Mouse (Mus musculus) E14TG2a.4 (cell line): ENCODE results near the gene Mapk8ip3.

Source experiments
- CTCF ChIP-seq: conservative IDR thresholded peaks from 2 replicates; pipeline ENCODE4 v1.5.1; 2014; ENCODE audit warnings: low read length
- NANOG ChIP-seq: IDR thresholded peaks from 2 replicates; pipeline ENCODE4 v1.6.1; 2014; ENCODE audit warnings: borderline replicate concordance, low read length, mixed read lengths
- POU5F1 ChIP-seq: IDR thresholded peaks from 2 replicates; pipeline ENCODE4 v1.6.1; 2014; ENCODE audit warnings: low read length, borderline replicate concordance

- TF ChIP-seq CTCF: no peak
- TF ChIP-seq NANOG: no peak
- TF ChIP-seq POU5F1: no peak
These were observed 34.7 kb downstream of the Mapk8ip3 start for GRCm38 (mm10) chr17:24902124-24902523.
